Mouse (Mus musculus): ENCODE data around the gene Gstm2.
A peak's percentile ranks its signal among the peaks of the same experiment; 100 is the strongest.
"Not testable (repeated sequence)": the region's sequence is repeated elsewhere in the genome, so short reads cannot be mapped to it uniquely, and the experiment has no call there.

The Gstm2 gene

GRCm38 (mm10) chr3:107986041-107986562, at the start of gene Gstm2:
Gstm2 (minus strand) TSS chr3:107986453.
- DNase-seq, result no peak

DNA sequence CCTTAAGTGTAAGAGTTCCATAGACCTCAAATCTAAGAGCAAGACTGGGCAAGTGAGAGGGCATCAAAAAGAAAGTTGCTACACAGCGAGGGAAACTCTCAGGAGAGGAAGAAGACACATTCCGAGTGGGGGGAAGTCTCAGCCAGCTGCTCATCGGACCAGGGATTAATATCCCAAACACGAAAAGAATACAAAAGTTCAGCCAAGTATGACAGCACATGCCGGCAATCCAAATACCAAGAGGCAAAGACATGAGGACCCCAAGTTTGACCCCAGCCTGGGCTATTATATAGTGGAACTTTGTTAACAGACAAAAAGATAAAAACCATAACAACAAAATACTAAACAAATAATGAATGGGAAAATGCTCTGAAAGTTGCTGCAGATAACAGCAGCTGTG, 46.9 kb upstream of the Gstm2 start:
- DNase-seq, result no peak

- DNase-seq, result no peak
These were observed 45.9 kb upstream of the Gstm2 start for GRCm38 (mm10) chr3:108032113-108032512.

- DNase-seq, result no peak
These were observed 42.5 kb upstream of the Gstm2 start for GRCm38 (mm10) chr3:108028641-108029365.

GRCm38 (mm10) chr3:108026597-108026996, 40.3 kb upstream of the Gstm2 start:
- DNase-seq, result no peak

GRCm38 (mm10) chr3:108026049-108026448, 39.8 kb upstream of the Gstm2 start:
- no peak for DNase-seq

DNA sequence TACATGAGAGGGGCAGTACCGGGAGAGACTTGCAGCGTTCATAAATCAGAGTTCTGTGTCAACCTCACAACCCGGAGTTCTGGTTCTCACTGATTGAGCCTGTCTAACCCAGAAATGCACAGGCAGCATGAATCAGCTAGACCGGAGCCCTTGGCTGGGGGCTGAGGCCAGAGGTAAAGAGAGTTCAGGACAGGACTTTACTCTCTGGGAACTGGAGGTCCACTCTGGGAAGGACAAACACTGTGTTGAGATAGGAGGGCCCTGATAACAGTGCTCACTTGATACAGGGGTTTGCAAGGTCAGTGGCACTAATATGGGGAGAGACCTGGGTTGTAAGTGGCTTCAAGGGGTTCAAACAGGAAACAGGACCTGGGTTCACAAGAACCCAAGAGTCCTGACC, 39.1 kb upstream of the Gstm2 start:
- DNase-seq, result no peak

GRCm38 (mm10) chr3:108022650-108023049, 36.4 kb upstream of the Gstm2 start:
- no peak for DNase-seq

- DNase-seq, result not testable (repeated sequence)
These were observed 34.2 kb upstream of the Gstm2 start for GRCm38 (mm10) chr3:108020351-108021022.

DNA sequence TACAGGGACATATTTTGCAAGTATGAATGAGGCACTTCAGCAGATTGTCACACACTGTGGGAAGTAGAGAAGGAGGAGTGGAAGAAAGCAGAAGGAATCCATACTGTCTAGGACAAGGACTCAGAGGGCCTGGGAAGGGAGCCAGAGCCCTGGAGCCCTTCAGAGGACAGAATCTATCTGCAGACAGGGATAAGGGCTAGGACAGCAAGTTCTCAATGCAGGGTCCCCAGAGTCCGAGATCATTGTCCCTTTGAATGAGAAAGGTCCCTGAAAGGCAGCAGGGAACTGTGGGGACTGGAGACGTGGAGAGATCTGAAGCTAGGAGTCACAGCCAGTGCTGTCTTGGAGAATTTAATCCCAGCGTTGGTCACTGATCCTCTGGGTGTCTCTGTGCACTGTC, 33.0 kb upstream of the Gstm2 start:
- not testable (repeated sequence) for DNase-seq

GRCm38 (mm10) chr3:108018190-108018820, 32.1 kb upstream of the Gstm2 start:
- no peak for DNase-seq

DNA sequence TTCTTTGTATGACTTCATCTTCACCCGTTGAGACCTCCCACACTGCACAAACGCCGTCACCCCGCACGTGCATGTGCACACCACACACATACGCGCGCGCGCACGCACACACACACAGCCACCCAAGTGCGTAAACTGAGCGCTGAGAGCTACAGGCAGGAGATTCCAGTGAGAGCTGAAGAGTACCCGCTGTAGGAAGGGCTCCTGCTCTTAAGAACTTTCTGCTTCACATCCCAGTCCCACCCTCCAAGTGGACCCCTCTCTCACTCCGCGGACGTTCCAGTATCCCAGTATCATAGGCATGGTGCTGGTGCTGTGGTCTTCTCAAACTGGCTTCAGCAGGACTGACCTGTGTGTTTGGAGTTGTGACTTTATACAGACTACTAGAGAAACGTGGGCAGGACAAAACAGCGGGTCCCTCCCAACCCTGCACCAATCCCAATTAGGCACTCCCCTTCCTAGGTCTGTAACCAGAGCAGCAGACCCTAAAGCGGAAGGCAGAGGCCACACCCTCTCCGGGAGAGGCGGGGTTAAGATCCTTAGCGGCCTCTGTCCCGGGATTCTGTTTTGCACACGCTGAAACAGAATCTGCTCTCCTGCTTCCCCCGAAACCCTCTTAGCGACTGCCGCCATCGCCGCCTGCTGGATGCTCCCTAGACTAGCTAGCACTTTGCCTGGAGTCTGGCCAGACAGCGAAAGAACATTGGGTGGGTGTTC, 31.4 kb upstream of the Gstm2 start, which contains the start of gene Gstm1:
Gstm1 (minus strand) TSS at position 501 of the 717 bp plus-strand sequence.
- DNase-seq, result peak; percentile 88

GRCm38 (mm10) chr3:108016468-108016867, 30.2 kb upstream of the Gstm2 start:
- DNase-seq, result not testable (repeated sequence)

GRCm38 (mm10) chr3:108014974-108015346, 28.7 kb upstream of the Gstm2 start:
- no peak for DNase-seq

GRCm38 (mm10) chr3:108014098-108014973, 28.1 kb upstream of the Gstm2 start:
- DNase-seq, result no peak

GRCm38 (mm10) chr3:108013331-108013871, 27.1 kb upstream of the Gstm2 start:
- DNase-seq, result no peak

- no peak for DNase-seq
These were observed 25.3 kb upstream of the Gstm2 start for GRCm38 (mm10) chr3:108011558-108011957.

DNA sequence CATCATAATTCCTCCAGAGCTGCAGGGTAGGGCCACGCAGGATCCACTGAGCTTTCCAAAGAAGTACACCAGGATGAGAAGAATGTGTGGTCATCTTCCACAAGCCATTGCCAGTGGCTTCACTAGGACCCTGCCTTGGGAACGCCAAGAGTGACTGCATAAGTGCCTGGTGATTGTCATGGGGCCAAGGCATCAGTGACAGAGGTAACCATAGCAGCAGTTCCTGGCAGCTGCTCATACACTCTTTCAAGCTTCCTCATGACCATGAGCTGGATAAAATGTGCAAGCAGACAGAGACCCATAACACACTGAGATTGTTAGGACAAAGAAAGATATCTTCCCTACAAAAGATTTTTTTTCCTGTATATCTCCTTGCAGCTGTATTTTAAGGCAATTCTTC, 24.0 kb upstream of the Gstm2 start:
- DNase-seq, result no peak

- DNase-seq, result no peak
These were observed 15.8 kb upstream of the Gstm2 start for GRCm38 (mm10) chr3:108002021-108002420.

- DNase-seq, result no peak
These were observed 13.2 kb upstream of the Gstm2 start for GRCm38 (mm10) chr3:107999491-107999890.

DNA sequence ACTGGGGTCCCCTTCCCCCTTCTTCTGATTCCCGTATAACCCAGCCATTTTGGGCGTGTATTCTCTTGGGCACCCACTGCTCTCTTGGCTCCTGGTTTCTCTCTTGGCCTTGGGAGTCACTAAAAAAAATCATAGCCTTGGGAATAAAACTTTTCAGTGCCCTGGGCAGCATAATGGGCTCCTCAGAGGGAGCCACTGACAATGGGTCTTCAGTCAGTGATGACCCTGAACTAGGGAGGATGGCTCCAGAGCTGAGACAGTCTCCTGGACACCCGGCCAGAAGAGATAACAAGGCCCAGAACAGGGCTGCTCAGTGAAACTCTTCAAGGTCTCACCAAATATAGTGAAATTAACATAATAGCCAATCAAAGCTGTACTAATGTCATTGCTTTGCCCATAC, 12.3 kb upstream of the Gstm2 start:
- no peak for DNase-seq

DNA sequence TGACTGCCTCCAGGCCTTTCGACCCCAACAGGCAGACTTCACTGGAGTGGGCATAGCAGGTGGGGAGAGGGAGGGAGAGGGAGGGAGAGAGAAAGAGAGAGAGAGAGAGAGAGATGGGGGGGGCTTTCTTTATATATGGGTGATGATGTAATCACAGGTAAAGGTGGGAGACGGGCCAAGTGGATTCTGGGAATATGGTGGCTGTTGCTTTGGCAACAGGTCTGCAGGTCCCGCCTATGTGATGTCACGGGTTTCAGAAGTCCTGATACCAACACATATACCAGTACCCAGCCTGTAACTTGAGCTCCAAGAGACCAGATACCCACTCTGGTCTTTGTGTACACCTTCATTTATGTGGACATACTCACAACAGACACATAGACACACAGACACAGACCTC, 10.3 kb upstream of the Gstm2 start:
- no peak for DNase-seq

Data from cerebellum, adult 11-12 months (tissue).